Mouse (Mus musculus) cortical plate, adult 2 months (tissue): ENCODE measurements at regions not wholly inside any gene's neighbourhood (a gene's known extent, or its start where the extent isn't known, plus 50 kb on each side); places are given as distances from the start of the nearest gene placed in this dataset.

ENCODE experiments used
- CTCF ChIP-seq: fragments of 200-500 bp; IDR thresholded peaks from 2 replicates; pipeline ENCODE4 v1.5.1; 2011; ENCODE audit warnings: mild to moderate bottlenecking, control low read depth, low read length; ENCODE audit not compliant: insufficient read depth; ENCODE audit errors: extremely low read depth
- POLR2A ChIP-seq: fragments of 200-500 bp; IDR thresholded peaks from 2 replicates; pipeline ENCODE4 v1.6.1; 2011; ENCODE audit warnings: mild to moderate bottlenecking, low read length, control low read depth; ENCODE audit not compliant: insufficient read depth; ENCODE audit errors: extremely low read depth

DNA sequence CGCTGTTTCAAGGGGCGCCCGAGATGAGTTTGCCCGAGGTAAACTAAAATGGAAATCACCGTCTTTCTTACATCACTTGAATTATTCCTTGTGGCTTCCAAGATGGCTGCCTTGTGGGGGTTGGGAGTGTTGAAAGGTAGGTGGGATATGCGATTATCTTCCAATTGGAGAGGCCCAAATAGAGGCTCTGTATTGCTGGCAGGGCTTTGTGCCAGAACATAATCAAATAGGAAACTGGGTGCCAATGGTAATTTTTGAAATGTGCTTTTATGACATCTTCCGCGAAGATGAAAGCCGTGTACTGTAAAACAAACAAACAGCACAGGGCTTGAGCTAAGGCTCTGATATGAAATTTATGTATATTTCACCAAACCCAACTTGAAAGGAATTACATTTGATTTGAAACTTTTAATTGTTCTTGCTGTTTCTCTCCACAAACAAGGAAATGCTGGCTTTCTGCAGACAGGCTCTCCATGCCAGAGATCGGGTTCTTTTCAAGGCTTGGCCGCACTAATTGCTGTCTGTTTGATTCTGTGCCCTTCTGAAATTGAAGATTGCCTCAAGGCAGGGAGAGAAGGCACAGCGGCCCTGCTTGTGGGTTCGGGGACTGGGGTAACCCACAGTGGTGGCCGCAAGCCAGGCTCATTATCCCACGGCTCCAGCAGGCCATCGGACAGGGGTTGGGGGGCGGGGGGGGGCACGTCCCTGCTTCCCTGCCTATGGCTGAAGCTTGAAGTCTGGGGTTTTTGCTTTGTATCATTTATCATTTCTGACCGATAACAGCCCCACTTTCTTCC is 108.6 kb upstream of the Rpl34 start:
- TF ChIP-seq POLR2A (no peak), CTCF (no peak)
